Mouse (Mus musculus) ES-Bruce4 (cell line): ENCODE measurements around the gene Ctsf.

ENCODE experiments used
- CTCF ChIP-seq: IDR thresholded peaks from one replicate; pipeline ENCODE4 v1.8.1; 2011; ENCODE audit warnings: low read depth, low read length
- POLR2A ChIP-seq: IDR thresholded peaks from one replicate; pipeline ENCODE4 v1.8.1; 2011; ENCODE audit warnings: low read length; ENCODE audit not compliant: insufficient read depth

GRCm38 (mm10) chr19:4908107-4908506 lies 53.2 kb downstream of the Ctsf start:
- TF ChIP-seq CTCF (peak; percentile 61), POLR2A (no peak)
